Mouse (Mus musculus) layer of hippocampus, adult 8-10 months (tissue): ENCODE measurements around the gene Ankib1. TPM values are rescaled to one million over a fixed set of nuclear protein-coding genes. Genes with fewer than 3 reads are reported as not detected.

Experiments
- DNase-seq, 2 experiments: peaks; one replicate each; pipeline ENCODE4 v3.0.0; 2022; ENCODE audit warnings: low spot score in 2 of 2
- microRNA-seq, 2 experiments: library from miRNA; unstranded; fragments of <30 nt; microRNA quantifications; one replicate each; pipeline ENCODE4 v1.2.0; 2022
- total RNA-seq, 4 experiments: library from RNA; stranded (reverse); gene quantifications; 2 replicates each; pipeline ENCODE4 v1.2.4; 2022

Ankib1 gene
- total RNA-seq, 4 experiments from 2014 or later: 107 to 123 (median 115) TPM

GRCm38 (mm10) chr5:3646991-3647707 lies 155.6 kb downstream of the Ankib1 start:
- no peak for DNase-seq

GRCm38 (mm10) chr5:3646539-3646938 lies 156.2 kb downstream of the Ankib1 start:
- DNase-seq: no peak

- no peak for DNase-seq
Observed at GRCm38 (mm10) chr5:3645326-3645725, 157.4 kb downstream of the Ankib1 start.

- no peak for DNase-seq
Observed at GRCm38 (mm10) chr5:3644621-3645020, 158.1 kb downstream of the Ankib1 start.

Small RNA genes within 50 kb of the gene (microRNA-seq; reads per million reads assigned to microRNA genes)
- 0 reads per million in 2 experiments for gene Gm22926
- 0 reads per million in 2 experiments for gene Gm26238

Other genes with a start within 250 kb of the Ankib1 start
- gene 1700109H08Rik, start 231.4 kb downstream of the Ankib1 start, total RNA-seq: 1 to 10 TPM; 3.9 to 9.0 (median 5.5) TPM
- gene Pex1, start 206.9 kb downstream of the Ankib1 start, total RNA-seq: 10 to 100 TPM; 22.8 to 33.8 (median 29.7) TPM
- 10 to 100 TPM; 13.4 to 17.5 (median 14.2) TPM for gene Rbm48, start 206.3 kb downstream of the Ankib1 start, total RNA-seq
- not detected for gene Tmbim7, start 151.7 kb downstream of the Ankib1 start, total RNA-seq
- 100 to 1,000 TPM in 1 of 4 experiments, 10 to 100 TPM in 3; 92.4 to 108 (median 95.7) TPM for gene Gatad1, start 145.7 kb downstream of the Ankib1 start, total RNA-seq
- 10 to 100 TPM; 46.5 to 70.8 (median 55.1) TPM for gene Krit1, start 259 bp upstream of the Ankib1 start, total RNA-seq
- gene Lrrd1, start 42.2 kb upstream of the Ankib1 start, total RNA-seq: under 1 TPM; 0.14 to 0.49 (median 0.30) TPM
- 10 to 100 TPM in 2 of 4 experiments, 1 to 10 TPM in 2; 7.0 to 12.4 (median 10.4) TPM for gene Mterf1a, start 91.0 kb upstream of the Ankib1 start, total RNA-seq
- 10 to 100 TPM; 55.6 to 74.3 (median 61.6) TPM for gene Akap9, start 125.1 kb upstream of the Ankib1 start, total RNA-seq